11 mouse cellular contexts compared by ENCODE assay signal in the genomic region with DNA sequence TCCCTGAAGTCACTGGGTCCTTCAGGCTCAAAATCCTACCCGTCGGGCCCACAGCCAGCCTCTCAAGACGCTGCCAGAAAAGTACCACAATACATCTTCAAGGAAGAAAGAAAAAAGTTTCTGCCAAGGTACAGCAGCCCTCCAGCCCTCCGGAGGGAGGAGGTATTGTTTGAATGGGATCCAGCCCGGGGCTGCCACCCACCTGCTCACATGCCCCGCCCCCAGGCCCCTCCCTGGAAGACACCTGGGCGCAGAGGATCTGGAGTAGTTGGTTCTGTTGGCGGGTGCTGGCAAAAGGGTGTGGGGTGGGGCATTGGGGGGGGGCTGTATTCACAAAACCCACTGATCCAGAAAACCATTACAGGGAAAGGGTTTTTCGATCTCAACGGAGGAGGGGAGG. TPM values are rescaled to one million over a fixed set of nuclear protein-coding genes. Genes with fewer than 3 reads are reported as not detected.
DNase-seq lines count a peak whose midpoint lies in the region; ATAC-seq lines count a peak whose summit lies in the region.
"Had no signal": no experiment of that assay in that cellular context is flagged by ENCODE, and none has a peak within 500 bp of the region (broad histone marks: within the 10 kb centered on the region; RNA-seq: fewer than 3 reads in every experiment).

No protein-coding gene starts in this region.

- peak overlapping the region; percentile 10; the same call in 1 of the 2 replicates for H3K4me3 ChIP-seq in kidney, embryonic 15.5 days (replicated peaks)
- no peak overlapping the region for H3K4me3 ChIP-seq in embryonic facial prominence, embryonic 14.5 days (ENCODE audit: low read depth, low read length)
- H3K4me3 ChIP-seq in hindbrain, embryonic 12.5 days, result no peak overlapping the region
- H3K4me3 ChIP-seq in midbrain, embryonic 16.5 days (ENCODE audit: low read depth, low read length), result no peak overlapping the region
- H3K4me3 ChIP-seq: layer of hippocampus, adult 2 months had no signal

- H3K9ac ChIP-seq in kidney, embryonic 15.5 days, result no peak overlapping the region
- H3K9ac ChIP-seq in embryonic facial prominence, embryonic 14.5 days (ENCODE audit: low read depth, low read length), result no peak overlapping the region
- no peak overlapping the region for H3K9ac ChIP-seq in hindbrain, embryonic 12.5 days
- no peak overlapping the region for H3K9ac ChIP-seq in midbrain, embryonic 16.5 days (ENCODE audit: low read depth, low read length)
- H3K9ac ChIP-seq: liver, postnatal 0 days had no signal

- no peak for DNase-seq in kidney, adult 11 months
- DNase-seq in embryonic facial prominence, embryonic 14.5 days (ENCODE audit: low spot score), result peak; percentile 72
- no peak for DNase-seq in adipocyte (ENCODE audit: low spot score)
- no peak for DNase-seq in heart, adult 11 months
- DNase-seq in retina, postnatal 1 day, result no peak
- DNase-seq: liver, postnatal 0 days had no signal

- WGBS in kidney, embryonic 15.5 days, result 12% methylated on average over 10 of the region's 10 CpGs
- 7% methylated on average over 10 of the region's 10 CpGs for WGBS in embryonic facial prominence, embryonic 14.5 days
- WGBS in hindbrain, embryonic 12.5 days, result 4% methylated on average over 10 of the region's 10 CpGs
- whole genome bisulfite sequencing in midbrain, embryonic 16.5 days, result 8% methylated on average over 10 of the region's 10 CpGs

- no peaks in the 10 kb centered on the region for H3K36me3 ChIP-seq in kidney, embryonic 15.5 days
- no peaks in the 10 kb centered on the region for H3K36me3 ChIP-seq in embryonic facial prominence, embryonic 14.5 days (ENCODE audit: control insufficient read depth, insufficient read depth, low read length)
- no peaks in the 10 kb centered on the region for H3K36me3 ChIP-seq in hindbrain, embryonic 12.5 days
- no peaks in the 10 kb centered on the region for H3K36me3 ChIP-seq in midbrain, embryonic 16.5 days (ENCODE audit: control insufficient read depth, insufficient read depth, low read length)

- H3K4me2 ChIP-seq in kidney, embryonic 15.5 days, result peak overlapping the region; percentile 53
- H3K4me2 ChIP-seq in embryonic facial prominence, embryonic 14.5 days (ENCODE audit: low read depth, low read length), result peak overlapping the region; percentile 49
- H3K4me2 ChIP-seq in hindbrain, embryonic 12.5 days (replicated peaks), result peak overlapping the region; percentile 37
- H3K4me2 ChIP-seq in midbrain, embryonic 16.5 days (ENCODE audit: low read length), result peak overlapping the region; percentile 31

- peaks cover 16% of the 10 kb centered on the region for H3K4me1 ChIP-seq in kidney, embryonic 15.5 days
- H3K4me1 ChIP-seq in embryonic facial prominence, embryonic 14.5 days (ENCODE audit: control insufficient read depth, insufficient read depth, low read length), result peaks cover 12% of the 10 kb centered on the region
- H3K4me1 ChIP-seq in hindbrain, embryonic 12.5 days, result peaks cover 5% of the 10 kb centered on the region; the same call in 1 of the 2 replicates
- peaks cover 8% of the 10 kb centered on the region; the same call in 1 of the 2 replicates for H3K4me1 ChIP-seq in midbrain, embryonic 16.5 days (ENCODE audit: control insufficient read depth, insufficient read depth, low read length)

- ATAC-seq in kidney, embryonic 15.5 days (replicated peaks; ENCODE audit: low FRiP score), result peak; percentile 79
- ATAC-seq in embryonic facial prominence, embryonic 14.5 days (ENCODE audit: low read depth), result peak; percentile 87
- ATAC-seq in hindbrain, embryonic 12.5 days (ENCODE audit: low FRiP score), result no peak
- ATAC-seq in midbrain, embryonic 16.5 days, result no peak
- ATAC-seq: CD4-positive, CD25-positive, alpha-beta regulatory T cell, adult 4 months; liver, postnatal 0 days had no signal

- H3K9me3 ChIP-seq in kidney, embryonic 15.5 days (replicated peaks), result 0 out of 2 replicates have a peak, but pooled peaks cover 2% of the 10 kb centered on the region
- H3K9me3 ChIP-seq in embryonic facial prominence, embryonic 14.5 days (ENCODE audit: control insufficient read depth, low read length), result peaks cover 18% of the 10 kb centered on the region
- peaks cover 7% of the 10 kb centered on the region; the same call in 1 of the 2 replicates for H3K9me3 ChIP-seq in hindbrain, embryonic 12.5 days (replicated peaks)
- H3K9me3 ChIP-seq in midbrain, embryonic 16.5 days (replicated peaks; ENCODE audit: control insufficient read depth, low read length, poor library complexity, severe bottlenecking), result peaks cover 10% of the 10 kb centered on the region; the same call in 1 of the 2 replicates

- no peaks in the 10 kb centered on the region for H3K27me3 ChIP-seq in kidney, embryonic 15.5 days
- no peaks in the 10 kb centered on the region for H3K27me3 ChIP-seq in embryonic facial prominence, embryonic 14.5 days (replicated peaks; ENCODE audit: control insufficient read depth, insufficient read depth, low read length)
- 0 out of 2 replicates have a peak, but pooled peaks cover 3% of the 10 kb centered on the region for H3K27me3 ChIP-seq in hindbrain, embryonic 12.5 days
- peaks cover 2% of the 10 kb centered on the region; the same call in 1 of the 2 replicates for H3K27me3 ChIP-seq in midbrain, embryonic 16.5 days (ENCODE audit: control insufficient read depth, insufficient read depth, low read depth, low read length)

- peak overlapping the region; percentile 18; the same call in 1 of the 2 replicates for H3K27ac ChIP-seq in kidney, embryonic 15.5 days
- no peak overlapping the region for H3K27ac ChIP-seq in embryonic facial prominence, embryonic 14.5 days (replicated peaks; ENCODE audit: low read depth, low read length)
- H3K27ac ChIP-seq in hindbrain, embryonic 12.5 days, result no peak overlapping the region
- no peak overlapping the region for H3K27ac ChIP-seq in midbrain, embryonic 16.5 days (ENCODE audit: low read length)
- H3K27ac ChIP-seq: layer of hippocampus, adult 2 months had no signal

RNA-seq across cellular contexts. Expression of a gene that starts 18.1 kb away (rescaled TPM):
- polyA plus RNA-seq in kidney, embryonic 15.5 days (2015; fragmentation: Nextera tagmentation; extraction: Ambion mirVana), result not detected in 2 replicates
- polyA plus RNA-seq in embryonic facial prominence, embryonic 14.5 days (2014; fragmentation: Nextera tagmentation; extraction: Ambion mirVana), result 0.07 TPM in 1 of 2 replicates, not detected in the other
- 0.15 and 0.17 TPM in 2 replicates for polyA plus RNA-seq in hindbrain, embryonic 12.5 days (2016; fragmentation: Nextera tagmentation; extraction: Ambion mirVana)
- polyA plus RNA-seq in midbrain, embryonic 16.5 days (2015; fragmentation: Nextera tagmentation; extraction: Ambion mirVana), result 0.28 and 0.45 TPM in 2 replicates
- polyA plus RNA-seq: liver, postnatal 0 days had no signal

Comparison
In these comparisons a context has a peak if more than half of its experiments do, and no peak if none do; other contexts are left out.
1. ATAC-seq: peak in kidney, embryonic 15.5 days (single experiment) and embryonic facial prominence, embryonic 14.5 days (single experiment); none in hindbrain, embryonic 12.5 days (single experiment) and midbrain, embryonic 16.5 days (single experiment).
2. Peak in every context shown above with its lines, with median percentiles within 50 percentile points of each other: H3K4me2 ChIP-seq.